25 mouse cellular contexts compared by ENCODE assay signal in the genomic region with DNA sequence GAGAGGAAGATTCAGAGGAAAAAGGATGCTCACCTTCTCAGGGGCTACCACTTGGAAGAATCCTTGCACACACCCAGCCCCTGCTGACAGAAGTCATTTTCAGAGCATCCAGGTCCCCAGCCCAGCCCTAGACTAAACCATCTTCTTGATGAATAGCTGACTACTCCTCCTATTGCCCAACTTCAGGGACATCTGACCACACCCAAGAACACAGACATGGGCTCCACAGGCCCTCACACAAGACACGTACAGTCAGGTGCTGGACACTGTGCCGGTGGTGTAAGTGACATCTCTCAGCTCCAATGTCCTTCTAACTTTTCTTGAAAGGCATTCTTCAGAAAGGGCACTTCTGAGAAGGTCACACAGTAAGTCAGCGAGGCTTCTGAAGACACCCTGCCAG.
DNase-seq lines count a peak whose midpoint lies in the region; ATAC-seq lines count a peak whose summit lies in the region.
"Had no signal": no experiment of that assay in that cellular context is flagged by ENCODE, and none has a peak within 500 bp of the region (broad histone marks: within the 10 kb centered on the region; RNA-seq: fewer than 3 reads in every experiment).

No protein-coding gene starts in this region.

- H3K4me1 ChIP-seq in heart, embryonic 12.5 days (replicated peaks) = peaks cover 8% of the 10 kb centered on the region
- H3K4me1 ChIP-seq in liver, embryonic 11.5 days (replicated peaks; ENCODE audit: control insufficient read depth, insufficient read depth, low read length) = peaks cover 11% of the 10 kb centered on the region
- H3K4me1 ChIP-seq in midbrain, embryonic 11.5 days (ENCODE audit: control insufficient read depth, insufficient read depth, low read length) = peaks cover 2% of the 10 kb centered on the region
- H3K4me1 ChIP-seq in midbrain, embryonic 13.5 days (replicated peaks) = peaks cover 10% of the 10 kb centered on the region

- H3K4me3 ChIP-seq in heart, embryonic 12.5 days = no peak overlapping the region
- no peak overlapping the region for H3K4me3 ChIP-seq in liver, embryonic 11.5 days (ENCODE audit: low read depth, low read length)
- H3K4me3 ChIP-seq in midbrain, embryonic 11.5 days (ENCODE audit: low read depth, low read length) = no peak overlapping the region
- no peak overlapping the region for H3K4me3 ChIP-seq in midbrain, embryonic 13.5 days (replicated peaks)
- H3K4me3 ChIP-seq: embryonic facial prominence, embryonic 10.5 days; embryonic facial prominence, embryonic 12.5 days; forebrain, embryonic 13.5 days had no signal

- ATAC-seq in heart, embryonic 12.5 days (ENCODE audit: insufficient number of reproducible peaks, low FRiP score) = no peak
- ATAC-seq in liver, embryonic 11.5 days (replicated peaks; ENCODE audit: low FRiP score) = no peak
- no peak for ATAC-seq in midbrain, embryonic 11.5 days (ENCODE audit: low FRiP score)
- no peak for ATAC-seq in midbrain, embryonic 13.5 days
- ATAC-seq: activated CD4-positive, CD25-positive, alpha-beta regulatory T cell, adult 4 months; CD4-positive, CD25-positive, alpha-beta regulatory T cell, adult 4 months; forebrain, embryonic 13.5 days; Patski had no signal

- no peaks in the 10 kb centered on the region for H3K36me3 ChIP-seq in heart, embryonic 12.5 days
- no peaks in the 10 kb centered on the region for H3K36me3 ChIP-seq in liver, embryonic 11.5 days (ENCODE audit: control insufficient read depth, insufficient read depth, low read length)
- no peaks in the 10 kb centered on the region for H3K36me3 ChIP-seq in midbrain, embryonic 11.5 days (ENCODE audit: control insufficient read depth, insufficient read depth, low read length)
- no peaks in the 10 kb centered on the region for H3K36me3 ChIP-seq in midbrain, embryonic 13.5 days
- H3K36me3 ChIP-seq: embryonic facial prominence, embryonic 10.5 days; embryonic facial prominence, embryonic 12.5 days; G1E had no signal

- WGBS in heart, embryonic 12.5 days = 77% methylated on average over 3 of the region's 3 CpGs
- 71% methylated on average over 3 of the region's 3 CpGs for WGBS in liver, embryonic 11.5 days
- 91% methylated on average over 3 of the region's 3 CpGs for WGBS in midbrain, embryonic 11.5 days
- 89% methylated on average over 3 of the region's 3 CpGs for WGBS in midbrain, embryonic 13.5 days

- DNase-seq in heart, adult 11 months = peak; percentile 65
- peak; percentile 20 for DNase-seq in liver, embryonic 11.5 days (ENCODE audit: low spot score)
- no peak for DNase-seq in liver
- peak; percentile 53 for DNase-seq in midbrain, embryonic 11.5 days (ENCODE audit: low spot score, missing footprints)
- peak; percentile 2 for DNase-seq in thymus, postnatal 25 days
- DNase-seq in thymus, postnatal 0 days (ENCODE audit: low spot score) = no peak
- DNase-seq: adrenal gland, adult 8-10 months; adrenal gland, postnatal 14 days; adrenal gland, postnatal 36 days; B cell, adult 2 months; cerebellum, adult 11-12 months; cerebellum, adult 2 months; cerebellum, adult 9-10 months; cerebellum, postnatal 10 days; cerebellum, postnatal 25 days had no signal

- H3K27me3 ChIP-seq in heart, embryonic 12.5 days (replicated peaks) = no peaks in the 10 kb centered on the region
- no peaks in the 10 kb centered on the region for H3K27me3 ChIP-seq in liver, embryonic 11.5 days (replicated peaks; ENCODE audit: control insufficient read depth, insufficient read depth, low read length)
- H3K27me3 ChIP-seq in midbrain, embryonic 11.5 days (ENCODE audit: control insufficient read depth, insufficient read depth, low read length) = no peaks in the 10 kb centered on the region
- H3K27me3 ChIP-seq in midbrain, embryonic 13.5 days = no peaks in the 10 kb centered on the region
- H3K27me3 ChIP-seq: CH12.LX; embryonic facial prominence, embryonic 12.5 days; forebrain, embryonic 13.5 days; Patski had no signal

- H3K9ac ChIP-seq in heart, embryonic 12.5 days = no peak overlapping the region
- H3K9ac ChIP-seq in liver, embryonic 11.5 days (ENCODE audit: low read depth, low read length) = no peak overlapping the region
- H3K9ac ChIP-seq in midbrain, embryonic 11.5 days (ENCODE audit: low read length) = no peak overlapping the region
- H3K9ac ChIP-seq in midbrain, embryonic 13.5 days (replicated peaks) = no peak overlapping the region
- H3K9ac ChIP-seq: embryonic facial prominence, embryonic 12.5 days; forebrain, embryonic 13.5 days had no signal

- no peaks in the 10 kb centered on the region for H3K9me3 ChIP-seq in heart, embryonic 12.5 days (replicated peaks)
- H3K9me3 ChIP-seq in liver, embryonic 11.5 days (ENCODE audit: control insufficient read depth, low read length) = no peaks in the 10 kb centered on the region
- H3K9me3 ChIP-seq in midbrain, embryonic 11.5 days (ENCODE audit: control insufficient read depth, low read length) = no peaks in the 10 kb centered on the region
- H3K9me3 ChIP-seq in midbrain, embryonic 13.5 days = no peaks in the 10 kb centered on the region
- H3K9me3 ChIP-seq: embryonic facial prominence, embryonic 10.5 days; embryonic facial prominence, embryonic 12.5 days; forebrain, embryonic 13.5 days; G1E had no signal

- no peak overlapping the region for H3K4me2 ChIP-seq in heart, embryonic 12.5 days
- H3K4me2 ChIP-seq in liver, embryonic 11.5 days = no peak overlapping the region
- no peak overlapping the region for H3K4me2 ChIP-seq in midbrain, embryonic 11.5 days
- no peak overlapping the region for H3K4me2 ChIP-seq in midbrain, embryonic 13.5 days (replicated peaks)
- H3K4me2 ChIP-seq: embryonic facial prominence, embryonic 12.5 days; forebrain, embryonic 13.5 days had no signal

- H3K27ac ChIP-seq in heart, embryonic 12.5 days (ENCODE audit: poor library complexity, severe bottlenecking) = no peak overlapping the region
- H3K27ac ChIP-seq in liver, embryonic 11.5 days (ENCODE audit: low read depth, low read length) = no peak overlapping the region
- H3K27ac ChIP-seq in midbrain, embryonic 11.5 days (ENCODE audit: low read depth, low read length) = no peak overlapping the region
- H3K27ac ChIP-seq in midbrain, embryonic 13.5 days = no peak overlapping the region
- H3K27ac ChIP-seq: embryonic facial prominence, embryonic 10.5 days; embryonic facial prominence, embryonic 12.5 days; forebrain, embryonic 13.5 days had no signal

Comparison
In these comparisons a context has a peak if more than half of its experiments do, and no peak if none do; other contexts are left out.
1. DNase-seq: peak in heart, adult 11 months (single experiment), liver, embryonic 11.5 days (single experiment), midbrain, embryonic 11.5 days (single experiment) and thymus, postnatal 25 days (single experiment); none in liver (single experiment) and thymus, postnatal 0 days (single experiment).